Mouse (Mus musculus) cortical plate, adult 2 months (tissue): ENCODE results near the gene Slc26a10.

Experiments used
- CTCF ChIP-seq: fragments of 200-500 bp; IDR thresholded peaks from 2 replicates; pipeline ENCODE4 v1.5.1; 2011; ENCODE audit warnings: mild to moderate bottlenecking, control low read depth, low read length; ENCODE audit not compliant: insufficient read depth; ENCODE audit errors: extremely low read depth
- POLR2A ChIP-seq: fragments of 200-500 bp; IDR thresholded peaks from 2 replicates; pipeline ENCODE4 v1.6.1; 2011; ENCODE audit warnings: mild to moderate bottlenecking, low read length, control low read depth; ENCODE audit not compliant: insufficient read depth; ENCODE audit errors: extremely low read depth

GRCm38 (mm10) chr10:127197104-127197503, 16.7 kb upstream of the Slc26a10 start:
- TF ChIP-seq POLR2A: no peak
- TF ChIP-seq CTCF: no peak
